Mouse (Mus musculus) kidney, adult 8-10 months (tissue): ENCODE data around the gene Naip2.
A peak's percentile ranks its signal among the peaks of the same experiment; 100 is the strongest.

Experiments
- DNase-seq, 2 experiments: peaks; one replicate each; pipeline ENCODE4 v3.0.0; 2022

The Naip2 gene

DNA sequence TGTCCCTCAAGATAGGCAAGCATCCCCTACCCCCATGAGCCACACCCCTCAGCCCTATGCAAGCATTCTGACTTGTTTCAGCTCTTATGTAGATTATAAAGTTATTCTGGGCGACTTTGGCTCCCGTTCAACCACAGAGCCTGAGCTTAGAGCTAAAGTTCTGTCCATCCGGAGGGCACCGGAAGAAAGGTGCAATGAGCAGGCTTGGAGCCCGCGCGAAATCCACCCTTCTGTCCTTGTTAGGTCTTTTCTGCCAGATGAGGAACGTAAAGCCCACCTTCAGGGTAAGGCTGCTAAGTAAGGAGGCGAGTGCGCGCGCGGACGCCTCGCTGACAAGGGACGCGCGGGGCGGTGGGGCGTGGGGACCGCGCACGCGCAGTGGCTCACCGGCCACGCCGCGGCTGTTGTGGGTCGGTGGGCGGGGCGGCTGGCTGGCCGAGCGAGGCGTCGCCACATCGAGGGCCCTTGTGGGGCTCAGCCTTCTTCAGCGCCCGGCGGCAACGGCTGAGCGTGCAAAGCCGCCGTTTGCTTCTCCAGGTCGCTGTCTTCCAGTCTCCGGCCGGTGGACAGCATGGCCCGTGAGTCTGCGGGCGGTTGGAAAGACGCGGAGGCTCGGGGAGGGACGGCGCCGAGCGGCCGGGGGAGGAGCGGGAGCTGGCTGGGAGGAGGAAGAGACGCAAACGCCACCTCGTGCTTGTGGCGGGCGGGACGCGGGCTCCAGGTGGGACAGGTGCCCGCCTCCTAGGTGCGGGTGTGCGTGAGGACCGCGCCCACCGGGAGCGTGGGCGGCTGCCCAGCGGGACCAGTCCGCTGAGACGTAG, 94.0 kb downstream of the Naip2 start, which contains the start of gene Serf1:
Gene Serf1 (plus strand): TSS at position 361 of the 821 bp plus-strand sequence.
- DNase-seq: peak; percentile 64 to 79

GRCm38 (mm10) chr13:100103748-100104254, 98.1 kb downstream of the Naip2 start, which contains the start of gene Bdp1:
Gene Bdp1, minus strand, starts transcription at chr13:100104070.
- DNase-seq: peak; percentile 93 to 95

- no peak for DNase-seq
These were observed 98.7 kb downstream of the Naip2 start for GRCm38 (mm10) chr13:100103052-100103658.

GRCm38 (mm10) chr13:100098808-100099207, 103.1 kb downstream of the Naip2 start:
- DNase-seq: no peak
